Mouse (Mus musculus) MEL (cell line): ENCODE data around the gene Bckdhb. TPM values are rescaled to one million over a fixed set of nuclear protein-coding genes. Genes with fewer than 3 reads are reported as not detected.
A peak's percentile ranks its signal among the peaks of the same experiment; 100 is the strongest.

ENCODE experiments used
- DNase-seq: peaks from one replicate; pipeline ENCODE4 v3.0.0; 2011; ENCODE audit warnings: low read depth, low spot score
- H3K27ac ChIP-seq: 2 replicates; pipeline ENCODE4 v1.5.1; 2012; ENCODE audit warnings: low read depth, mild to moderate bottlenecking, control low read depth, low read length, moderate library complexity; ENCODE audit not compliant: control insufficient read depth
- H3K27me3 ChIP-seq, 2 experiments: fragments of 150-350 bp in 1 of 2; sonication (generic) in 1 of 2; 2 replicates each; pipeline ENCODE4 v1.6.1; 2012; ENCODE audit warnings: low read length in 2 of 2, mild to moderate bottlenecking in 2 of 2, improper control_type of control experiment in 1 of 2, moderate library complexity in 1 of 2; ENCODE audit not compliant: insufficient read depth in 2 of 2, control insufficient read depth in 1 of 2
- H3K36me3 ChIP-seq, 2 experiments: 2 replicates each; pipeline ENCODE4 v1.6.1; 2012 to 2014; ENCODE audit warnings: low read length in 2 of 2, improper control_type of control experiment in 1 of 2, inconsistent platforms in 1 of 2, mild to moderate bottlenecking in 1 of 2; ENCODE audit not compliant: insufficient read depth in 2 of 2, control insufficient read depth in 1 of 2
- H3K4me1 ChIP-seq, 2 experiments: fragments of 150-350 bp in 1 of 2; sonication (generic) in 1 of 2; 2 replicates each; pipeline ENCODE4 v1.6.1; 2012; ENCODE audit warnings: low read length in 2 of 2, improper control_type of control experiment in 1 of 2, mild to moderate bottlenecking in 1 of 2; ENCODE audit not compliant: insufficient read depth in 2 of 2, control insufficient read depth in 1 of 2
- H3K4me3 ChIP-seq, 2 experiments: fragments of 150-350 bp in 1 of 2; sonication (generic) in 1 of 2; 2 replicates each; pipeline ENCODE4 v1.5.1; 2012; ENCODE audit warnings: low read depth in 2 of 2, low read length in 2 of 2, mild to moderate bottlenecking in 2 of 2, moderate library complexity in 2 of 2, control low read depth in 1 of 2, improper control_type of control experiment in 1 of 2; ENCODE audit not compliant: control insufficient read depth in 1 of 2, insufficient read depth in 1 of 2
- H3K79me2 ChIP-seq: 2 replicates; pipeline ENCODE4 v1.6.1; 2012; ENCODE audit warnings: mild to moderate bottlenecking, low read length, moderate library complexity; ENCODE audit not compliant: control insufficient read depth, poor library complexity, insufficient read depth
- H3K9ac ChIP-seq: 2 replicates; pipeline ENCODE4 v1.6.1; 2012; ENCODE audit warnings: low read depth, mild to moderate bottlenecking, control low read depth, low read length, moderate library complexity; ENCODE audit not compliant: control insufficient read depth, poor library complexity, severe bottlenecking
- H3K9me3 ChIP-seq: fragments of 150-350 bp; sonication (generic); replicated peaks from 2 replicates; pipeline ENCODE4 v1.6.1; 2012; ENCODE audit warnings: mild to moderate bottlenecking, low read length, improper control_type of control experiment, moderate library complexity; ENCODE audit not compliant: insufficient read depth
- CHD2 ChIP-seq: IDR thresholded peaks from 2 replicates; pipeline ENCODE4 v1.6.1; 2011; ENCODE audit warnings: low read length, improper control_type of control experiment
- CTCF ChIP-seq, 3 experiments: IDR thresholded peaks in 2 of 3; conservative IDR thresholded peaks in 1 of 3; 2 replicates each; pipeline ENCODE4 v1.5.1; 2011 to 2012; ENCODE audit warnings: low read length in 3 of 3, low read depth in 2 of 3, mild to moderate bottlenecking in 2 of 3, improper control_type of control experiment in 1 of 3, inconsistent platforms in 1 of 3, mixed read lengths in 1 of 3, moderate library complexity in 1 of 3; ENCODE audit not compliant: control insufficient read depth in 1 of 3, insufficient read depth in 1 of 3, poor library complexity in 1 of 3, severe bottlenecking in 1 of 3
- E2F4 ChIP-seq: IDR thresholded peaks from 2 replicates; pipeline ENCODE4 v1.6.1; 2011; ENCODE audit warnings: low read depth, low read length, improper control_type of control experiment, borderline replicate concordance
- ELF1 ChIP-seq: IDR thresholded peaks from 2 replicates; pipeline ENCODE4 v1.6.1; 2014; ENCODE audit warnings: low read depth, mild to moderate bottlenecking, inconsistent platforms, low read length, improper control_type of control experiment, moderate library complexity
- EP300 ChIP-seq, 2 experiments: IDR thresholded peaks; 2 replicates each; pipeline ENCODE4 v1.6.1; 2011; ENCODE audit warnings: improper control_type of control experiment in 2 of 2, low read length in 2 of 2, low read depth in 1 of 2, mild to moderate bottlenecking in 1 of 2
- ETS1 ChIP-seq: IDR thresholded peaks from 2 replicates; pipeline ENCODE4 v1.6.1; 2012; ENCODE audit warnings: low read depth, mild to moderate bottlenecking, inconsistent platforms, low read length, improper control_type of control experiment, moderate library complexity
- GABPA ChIP-seq: IDR thresholded peaks from 2 replicates; pipeline ENCODE4 v1.6.1; 2012; ENCODE audit warnings: low read depth, mild to moderate bottlenecking, inconsistent platforms, low read length, improper control_type of control experiment, moderate library complexity
- GATA1 ChIP-seq: IDR thresholded peaks from 2 replicates; pipeline ENCODE4 v1.6.1; 2011; ENCODE audit warnings: low read depth, low read length, improper control_type of control experiment
- MAFK ChIP-seq: IDR thresholded peaks from 2 replicates; pipeline ENCODE4 v1.6.1; 2011; ENCODE audit warnings: low read depth, mild to moderate bottlenecking, low read length, improper control_type of control experiment, borderline replicate concordance
- MAZ ChIP-seq: IDR thresholded peaks from 2 replicates; pipeline ENCODE4 v1.6.1; 2012; ENCODE audit warnings: low read depth, mild to moderate bottlenecking, inconsistent platforms, low read length, improper control_type of control experiment
- MXI1 ChIP-seq: IDR thresholded peaks from 2 replicates; pipeline ENCODE4 v1.6.1; 2011; ENCODE audit warnings: mild to moderate bottlenecking, low read depth, low read length, improper control_type of control experiment
- MYC ChIP-seq: IDR thresholded peaks from 2 replicates; pipeline ENCODE4 v1.6.1; 2011; ENCODE audit warnings: low read depth, mild to moderate bottlenecking, low read length, improper control_type of control experiment, moderate library complexity
- NRF1 ChIP-seq: IDR thresholded peaks from 2 replicates; pipeline ENCODE4 v1.6.1; 2014; ENCODE audit warnings: low read depth, mild to moderate bottlenecking, inconsistent platforms, low read length, improper control_type of control experiment, moderate library complexity; ENCODE audit not compliant: poor library complexity, insufficient read depth, severe bottlenecking
- POLR2AphosphoS2 ChIP-seq: IDR thresholded peaks from 2 replicates; pipeline ENCODE4 v1.6.1; 2011; ENCODE audit warnings: low read length, improper control_type of control experiment
- POLR2AphosphoS5 ChIP-seq: IDR thresholded peaks from 2 replicates; pipeline ENCODE4 v1.6.1; 2012; ENCODE audit warnings: low read depth, borderline replicate concordance, mild to moderate bottlenecking, inconsistent platforms, low read length, moderate library complexity, mixed read lengths
- RAD21 ChIP-seq: IDR thresholded peaks from 2 replicates; pipeline ENCODE4 v1.6.1; 2011; ENCODE audit warnings: mild to moderate bottlenecking, low read depth, low read length, improper control_type of control experiment
- SIN3A ChIP-seq: IDR thresholded peaks from 2 replicates; pipeline ENCODE4 v1.6.1; 2012; ENCODE audit warnings: low read length, improper control_type of control experiment, inconsistent platforms
- SMC3 ChIP-seq: IDR thresholded peaks from 2 replicates; pipeline ENCODE4 v1.6.1; 2011; ENCODE audit warnings: low read depth, low read length, improper control_type of control experiment
- TAL1 ChIP-seq: IDR thresholded peaks from 2 replicates; pipeline ENCODE4 v1.6.1; 2012; ENCODE audit warnings: mild to moderate bottlenecking, inconsistent platforms, low read length, moderate library complexity, mixed read lengths
- TCF12 ChIP-seq: IDR thresholded peaks from 2 replicates; pipeline ENCODE4 v1.6.1; 2014; ENCODE audit warnings: low read depth, mild to moderate bottlenecking, inconsistent platforms, low read length, improper control_type of control experiment, moderate library complexity
- UBTF ChIP-seq: IDR thresholded peaks from 2 replicates; pipeline ENCODE4 v1.6.1; 2012; ENCODE audit warnings: low read depth, mild to moderate bottlenecking, inconsistent platforms, low read length, improper control_type of control experiment, moderate library complexity, borderline replicate concordance; ENCODE audit not compliant: insufficient read depth
- USF2 ChIP-seq, 2 experiments: IDR thresholded peaks; 2 replicates each; pipeline ENCODE4 v1.6.1; 2011 to 2012; ENCODE audit warnings: improper control_type of control experiment in 2 of 2, low read length in 2 of 2, borderline replicate concordance in 1 of 2, inconsistent platforms in 1 of 2, low read depth in 1 of 2, mild to moderate bottlenecking in 1 of 2; ENCODE audit not compliant: insufficient read depth in 1 of 2
- ZC3H11A ChIP-seq: IDR thresholded peaks from 2 replicates; pipeline ENCODE4 v1.6.1; 2012; ENCODE audit warnings: low read depth, mild to moderate bottlenecking, inconsistent platforms, low read length, improper control_type of control experiment
- ZNF384 ChIP-seq: IDR thresholded peaks from 2 replicates; pipeline ENCODE4 v1.6.1; 2012; ENCODE audit warnings: low read depth, mild to moderate bottlenecking, inconsistent platforms, low read length, improper control_type of control experiment
- polyA plus RNA-seq, 2 experiments: library from polyadenylated mRNA; stranded (reverse) in 1 of 2; unstranded in 1 of 2; fragments of >175 nt in 1 of 2; fragments of >200 nt in 1 of 2; gene quantifications; 2 replicates each; pipeline versions ENCODE4 v1.2.1 to v1.2.4; 2012; ENCODE audit warnings: low replicate concordance in 2 of 2, low read depth in 1 of 2; ENCODE audit not compliant: insufficient read length in 2 of 2, insufficient read depth in 1 of 2, missing spikeins in 1 of 2
- total RNA-seq: library from RNA; depleted of rRNA; stranded (reverse); fragments of 300-350 nt; gene quantifications from 2 replicates; pipeline ENCODE4 v1.2.3, GENCODE M21; 2012

The Bckdhb gene
- total and polyA plus RNA-seq, 3 experiments: 15.9 to 26.6 TPM; not detected in 1

- DNase-seq: peak; percentile 88
Measured at GRCm38 (mm10) chr9:83956632-83957314, 31.8 kb downstream of the Bckdhb start.

DNA sequence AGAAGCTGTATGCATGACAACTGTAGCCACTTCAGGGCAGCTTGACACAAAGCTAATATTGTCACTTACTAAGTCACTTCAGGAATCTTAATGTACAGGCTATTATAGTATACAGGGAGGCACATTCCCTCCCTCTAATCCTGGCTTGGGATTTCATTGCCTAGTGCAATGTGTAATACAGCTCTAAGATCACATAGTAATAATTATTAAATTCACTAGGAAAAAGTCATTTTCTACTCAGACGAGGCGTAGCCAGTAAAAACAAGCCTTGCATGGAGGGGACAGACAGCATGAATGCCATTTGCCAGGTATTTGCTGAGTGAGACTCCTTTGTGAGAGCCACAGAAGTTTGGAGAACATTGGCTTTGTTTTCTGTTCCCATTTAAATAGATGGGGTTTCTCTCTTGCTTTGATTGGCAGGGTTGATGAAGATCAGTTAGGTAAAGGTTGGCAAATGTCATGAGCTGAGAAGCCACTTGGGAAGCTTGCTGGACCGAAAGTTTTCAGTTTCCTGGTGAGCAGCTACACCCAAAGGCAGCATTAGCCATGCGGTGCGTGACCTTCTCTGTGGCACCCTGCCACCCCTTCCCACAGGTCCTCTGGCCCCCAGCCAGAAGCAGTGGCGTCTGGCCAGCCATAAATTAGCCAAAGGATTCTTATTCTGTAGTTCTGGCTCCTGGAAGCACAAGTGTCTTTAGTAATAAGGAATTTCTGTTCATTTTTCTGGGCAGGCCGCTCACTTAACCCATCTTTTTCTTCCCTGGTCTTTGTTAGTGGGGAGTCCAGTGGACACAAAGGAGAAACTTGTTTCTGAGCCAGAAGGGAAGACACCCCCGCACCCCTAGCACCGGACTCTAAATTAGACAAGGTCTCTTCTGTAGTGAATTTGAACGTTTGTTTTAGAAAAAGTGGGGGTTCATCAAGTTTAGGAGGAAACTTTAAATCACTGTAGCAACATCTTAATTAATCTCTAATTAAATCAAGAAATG, 37.4 kb downstream of the Bckdhb start:
- H3K9ac ChIP-seq: no peak overlapping the region
- TF ChIP-seq POLR2AphosphoS2 (no peak), POLR2AphosphoS5 (no peak), GABPA (no peak), E2F4 (no peak), NRF1 (no peak), ETS1 (no peak), TAL1 (no peak), MYC (no peak), UBTF (no peak), USF2 (IDR thresholded peaks at IDR 0.05; ENCODE audit: borderline replicate concordance in 1 of 2, insufficient read depth in 1 of 2, low read depth in 1 of 2, low read length in 2 of 2) (no peak), TCF12 (no peak), MAZ (no peak), ZC3H11A (no peak), CHD2 (no peak)
- no peaks in the 10 kb centered on the region for H3K4me1 ChIP-seq
- DNase-seq: no peak
- H3K27me3 ChIP-seq: no peaks in the 10 kb centered on the region
- H3K36me3 ChIP-seq: no peaks in the 10 kb centered on the region
- H3K27ac ChIP-seq: no peak overlapping the region
- H3K4me3 ChIP-seq: no peak overlapping the region
- H3K79me2 ChIP-seq: no peaks in the 10 kb centered on the region
- H3K9me3 ChIP-seq: no peaks in the 10 kb centered on the region

More at GRCm38 (mm10) chr9:83956632-83957314, 31.8 kb downstream of the Bckdhb start:
- Histone ChIP-seq H3K9ac (no peak overlapping the region), H3K4me3 (no peak overlapping the region), H3K27me3 (no peaks in the 10 kb centered on the region), H3K79me2 (no peaks in the 10 kb centered on the region), H3K36me3 (no peaks in the 10 kb centered on the region), H3K27ac (no peak overlapping the region), H3K9me3 (no peaks in the 10 kb centered on the region), H3K4me1 (peaks cover 0 to 3% of the 10 kb centered on the region in 2 experiments; a peak in 2 of 4 replicates)
- TF ChIP-seq SMC3 (peak; percentile 75), EP300 (IDR thresholded peaks at IDR 0.05; ENCODE audit: low read depth in 1 of 2, low read length in 2 of 2) (no peak), MXI1 (no peak), SIN3A (0 out of 2 replicates have a peak, but pooled peaks have one; percentile 21), CTCF (IDR thresholded peaks at IDR 0.05 in 2 of 3, conservative IDR thresholded peaks at IDR 0.05 in 1 of 3; ENCODE audit: control insufficient read depth in 1 of 3, insufficient read depth in 1 of 3, low read depth in 2 of 3, low read length in 3 of 3, poor library complexity in 1 of 3, severe bottlenecking in 1 of 3) (peak; percentile 76 to 84 (median 78)), RAD21 (peak; percentile 85), ZC3H11A (peak; percentile 69), ZNF384 (peak; percentile 98), ELF1 (0 out of 2 replicates have a peak, but pooled peaks have one; percentile 35), GATA1 (peak; percentile 16; the same call in 1 of the 2 replicates), MAFK (no peak)
